Mouse (Mus musculus): ENCODE data around the gene Gnb1l. TPM values are rescaled to one million over a fixed set of nuclear protein-coding genes. Genes with fewer than 3 reads are reported as not detected.
A peak's percentile ranks its signal among the peaks of the same experiment; 100 is the strongest.

The Gnb1l gene
- total and polyA plus RNA-seq, 2 experiments from 2014 or later, result 2.2 to 8.5 TPM

DNA sequence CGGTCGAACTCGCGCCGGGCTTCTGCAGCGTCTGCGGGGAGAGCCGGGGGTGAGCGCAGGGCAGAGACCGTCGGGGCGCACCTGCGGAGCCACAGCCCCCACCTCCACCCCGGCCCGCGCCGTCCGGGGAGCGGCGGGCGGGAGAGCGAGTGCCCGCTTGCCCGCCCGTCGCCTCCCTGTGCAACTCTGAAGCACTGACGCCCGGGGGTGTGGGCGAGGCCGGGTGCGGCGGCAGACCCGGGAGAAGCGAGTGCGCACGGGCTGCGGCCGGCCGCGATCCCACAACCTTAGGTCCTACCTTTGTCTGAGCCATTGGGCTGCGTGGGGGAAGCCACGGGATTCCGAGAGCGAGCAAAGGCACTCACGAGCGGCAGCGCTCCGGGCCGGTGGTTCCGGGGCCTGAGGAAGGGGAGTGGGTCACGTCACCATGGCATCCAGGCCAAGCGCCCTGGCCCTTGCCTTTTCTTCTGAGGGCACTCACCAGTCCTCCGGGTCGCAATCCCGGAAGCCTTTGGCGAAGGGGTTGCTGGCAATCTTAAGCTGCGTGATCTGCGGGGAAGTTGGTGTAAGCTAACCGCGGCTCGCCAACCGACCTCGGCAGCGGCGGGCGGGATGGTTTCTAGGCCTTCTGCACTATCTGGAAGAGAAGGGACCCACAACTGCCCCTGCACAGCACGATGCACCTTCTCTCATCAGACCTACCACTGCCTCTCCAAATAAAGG, 84.1 kb downstream of the Gnb1l start:
- peak overlapping the region; percentile 45 for H3K4me3 ChIP-seq (ENCODE audit: low read depth, low read length)
- peak overlapping the region; percentile 66 for H3K4me2 ChIP-seq (ENCODE audit: low read depth, low read length)
- 6% methylated on average over 64 of the region's 67 CpGs for WGBS
- TF ChIP-seq EP300 (IDR thresholded peaks at IDR 0.05; ENCODE audit: low read depth), result no peak
- TF ChIP-seq CTCF (IDR thresholded peaks at IDR 0.05; ENCODE audit: low read depth), result no peak
- H3K9me3 ChIP-seq (replicated peaks; ENCODE audit: control insufficient read depth, low read length), result no peaks in the 10 kb centered on the region
- no peak overlapping the region for H3K27ac ChIP-seq (ENCODE audit: low read depth)
- H3K9ac ChIP-seq (replicated peaks; ENCODE audit: low read depth, low read length), result no peak overlapping the region
- DNase-seq (ENCODE audit: low spot score) (no peak), ATAC-seq (ENCODE audit: insufficient read depth, low read depth) (no peak)
- H3K27me3 ChIP-seq (ENCODE audit: control insufficient read depth, insufficient read depth, low read length), result peaks cover 95% of the 10 kb centered on the region
- H3K36me3 ChIP-seq (replicated peaks; ENCODE audit: control insufficient read depth, insufficient read depth, low read length), result no peaks in the 10 kb centered on the region
- H3K4me1 ChIP-seq (ENCODE audit: control insufficient read depth, insufficient read depth), result peaks cover 15% of the 10 kb centered on the region

DNA sequence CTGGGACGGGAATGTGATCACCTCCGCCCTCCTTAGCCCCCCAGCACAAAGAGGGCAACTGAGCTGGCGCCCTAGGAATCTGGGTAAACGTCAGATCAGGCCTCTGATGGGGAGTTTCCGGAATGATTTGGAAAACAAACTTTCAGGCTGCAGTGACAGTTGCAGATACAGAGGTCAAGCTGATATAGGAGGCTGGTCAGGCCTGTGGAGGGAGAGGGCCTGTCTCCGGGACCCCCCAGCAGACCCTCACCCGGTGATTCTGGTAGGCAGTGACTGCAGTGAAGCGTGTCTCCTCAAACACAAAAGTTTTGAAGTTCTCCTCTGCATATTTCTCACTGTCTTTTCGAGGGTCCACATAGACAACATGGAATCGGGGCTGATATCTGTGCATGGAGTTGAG, 84.7 kb downstream of the Gnb1l start:
- no peak overlapping the region for H3K9ac ChIP-seq (replicated peaks; ENCODE audit: low read depth, low read length)

DNA sequence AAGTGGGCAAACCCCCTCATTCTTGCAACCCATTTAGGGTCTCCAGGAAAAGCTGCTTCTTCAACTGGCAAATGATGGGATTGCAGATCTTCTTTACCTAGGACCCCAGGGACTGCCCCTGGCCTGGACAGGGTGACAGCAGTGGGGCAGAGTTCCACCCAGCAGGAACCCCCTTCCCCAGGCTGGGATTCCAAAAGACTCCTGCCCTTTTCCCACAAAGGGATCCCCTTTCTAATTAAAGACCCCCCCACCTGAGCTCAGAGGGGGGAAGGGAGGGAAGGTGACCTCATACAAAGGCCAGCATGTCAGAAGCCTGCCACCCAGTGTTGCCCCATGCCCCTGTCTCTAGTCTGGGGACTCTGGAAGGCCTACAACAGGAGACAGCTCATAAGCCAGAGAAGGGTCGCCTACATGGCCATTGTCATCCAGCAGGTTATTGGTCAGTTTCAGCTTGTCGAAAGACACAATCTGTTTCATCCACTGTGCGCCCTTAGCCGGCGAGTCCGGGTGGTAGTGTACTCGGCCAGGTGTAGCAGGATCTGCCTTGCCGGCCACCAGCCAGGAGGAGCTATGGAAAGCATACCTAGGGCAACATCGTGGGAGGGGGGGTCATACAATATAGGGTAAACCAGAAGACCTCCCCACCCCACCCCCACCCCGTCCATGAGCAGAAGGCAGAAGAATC, 85.3 kb downstream of the Gnb1l start:
- TF ChIP-seq EP300 (IDR thresholded peaks at IDR 0.05; ENCODE audit: low read depth) (no peak), CTCF (IDR thresholded peaks at IDR 0.05; ENCODE audit: low read depth) (no peak)
- no peak for ATAC-seq (ENCODE audit: insufficient read depth, low read depth)
- H3K4me2 ChIP-seq (ENCODE audit: low read depth, low read length), result no peak overlapping the region
- peaks cover 15% of the 10 kb centered on the region for H3K4me1 ChIP-seq (ENCODE audit: control insufficient read depth, insufficient read depth)
- H3K27me3 ChIP-seq (ENCODE audit: control insufficient read depth, insufficient read depth, low read length), result peaks cover 96% of the 10 kb centered on the region
- H3K27ac ChIP-seq (ENCODE audit: low read depth), result no peak overlapping the region
- H3K36me3 ChIP-seq (replicated peaks; ENCODE audit: control insufficient read depth, insufficient read depth, low read length), result no peaks in the 10 kb centered on the region
- no peak overlapping the region for H3K4me3 ChIP-seq (ENCODE audit: low read depth, low read length)
- no peak overlapping the region for H3K9ac ChIP-seq (replicated peaks; ENCODE audit: low read depth, low read length)
- 70% methylated on average over 10 of the region's 10 CpGs for WGBS
- no peak for DNase-seq (ENCODE audit: low spot score)
- H3K9me3 ChIP-seq (replicated peaks; ENCODE audit: control insufficient read depth, low read length), result no peaks in the 10 kb centered on the region

More for the DNA sequence above, 84.7 kb downstream of the Gnb1l start:
- H3K4me2 ChIP-seq (ENCODE audit: low read depth, low read length), result no peak overlapping the region
- no peak overlapping the region for H3K27ac ChIP-seq (ENCODE audit: low read depth)
- H3K36me3 ChIP-seq (replicated peaks; ENCODE audit: control insufficient read depth, insufficient read depth, low read length), result no peaks in the 10 kb centered on the region
- peaks cover 95% of the 10 kb centered on the region for H3K27me3 ChIP-seq (ENCODE audit: control insufficient read depth, insufficient read depth, low read length)
- no peak for ATAC-seq (ENCODE audit: insufficient read depth, low read depth)
- DNase-seq (ENCODE audit: low spot score), result no peak
- TF ChIP-seq CTCF (IDR thresholded peaks at IDR 0.05; ENCODE audit: low read depth), result no peak
- TF ChIP-seq EP300 (IDR thresholded peaks at IDR 0.05; ENCODE audit: low read depth), result no peak
- H3K4me1 ChIP-seq (ENCODE audit: control insufficient read depth, insufficient read depth), result peaks cover 15% of the 10 kb centered on the region
- WGBS, result 53% methylated on average over 10 of the region's 10 CpGs
- no peaks in the 10 kb centered on the region for H3K9me3 ChIP-seq (replicated peaks; ENCODE audit: control insufficient read depth, low read length)
- H3K4me3 ChIP-seq (ENCODE audit: low read depth, low read length), result no peak overlapping the region

DNA sequence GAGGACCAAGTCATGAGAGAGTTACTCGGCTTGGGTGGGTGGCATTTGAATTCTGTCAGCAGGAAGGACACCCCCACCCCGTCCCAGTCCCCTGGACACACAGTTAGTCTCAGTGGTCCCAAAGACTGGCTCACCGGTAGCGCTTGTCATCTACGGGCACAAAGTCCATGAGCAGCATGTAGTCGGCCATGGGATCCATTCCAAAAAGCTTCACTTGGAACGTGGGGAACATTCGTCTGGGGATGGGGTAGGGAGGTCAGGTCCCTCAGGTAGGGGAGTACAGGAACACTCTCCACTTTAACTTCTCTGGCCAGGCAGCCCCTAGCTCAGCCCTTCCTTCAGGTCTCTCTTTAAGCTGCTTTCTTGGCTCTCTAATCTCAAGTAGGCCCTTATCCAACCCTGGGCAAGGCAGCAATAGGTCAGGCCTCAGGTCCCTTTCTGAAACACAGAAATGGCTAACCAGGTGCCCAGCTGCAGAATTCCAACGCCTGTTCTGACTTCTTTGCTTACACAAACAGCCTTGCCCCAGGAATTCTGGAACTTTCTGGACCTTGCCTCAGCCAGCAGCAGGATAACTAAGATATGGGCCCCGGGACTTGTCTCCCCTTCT, 86.5 kb downstream of the Gnb1l start:
- ATAC-seq (ENCODE audit: insufficient read depth, low read depth) (no peak), DNase-seq (ENCODE audit: low spot score) (no peak)
- H3K4me3 ChIP-seq (ENCODE audit: low read depth, low read length), result no peak overlapping the region
- no peak overlapping the region for H3K27ac ChIP-seq (ENCODE audit: low read depth)
- 69% methylated on average over 10 of the region's 10 CpGs for WGBS
- H3K4me2 ChIP-seq (ENCODE audit: low read depth, low read length), result no peak overlapping the region
- H3K4me1 ChIP-seq (ENCODE audit: control insufficient read depth, insufficient read depth), result peaks cover 15% of the 10 kb centered on the region
- TF ChIP-seq EP300 (IDR thresholded peaks at IDR 0.05; ENCODE audit: low read depth), result no peak
- TF ChIP-seq CTCF (IDR thresholded peaks at IDR 0.05; ENCODE audit: low read depth), result no peak
- peaks cover 99% of the 10 kb centered on the region for H3K27me3 ChIP-seq (ENCODE audit: control insufficient read depth, insufficient read depth, low read length)
- no peak overlapping the region for H3K9ac ChIP-seq (replicated peaks; ENCODE audit: low read depth, low read length)
- H3K9me3 ChIP-seq (replicated peaks; ENCODE audit: control insufficient read depth, low read length), result no peaks in the 10 kb centered on the region
- no peaks in the 10 kb centered on the region for H3K36me3 ChIP-seq (replicated peaks; ENCODE audit: control insufficient read depth, insufficient read depth, low read length)

DNA sequence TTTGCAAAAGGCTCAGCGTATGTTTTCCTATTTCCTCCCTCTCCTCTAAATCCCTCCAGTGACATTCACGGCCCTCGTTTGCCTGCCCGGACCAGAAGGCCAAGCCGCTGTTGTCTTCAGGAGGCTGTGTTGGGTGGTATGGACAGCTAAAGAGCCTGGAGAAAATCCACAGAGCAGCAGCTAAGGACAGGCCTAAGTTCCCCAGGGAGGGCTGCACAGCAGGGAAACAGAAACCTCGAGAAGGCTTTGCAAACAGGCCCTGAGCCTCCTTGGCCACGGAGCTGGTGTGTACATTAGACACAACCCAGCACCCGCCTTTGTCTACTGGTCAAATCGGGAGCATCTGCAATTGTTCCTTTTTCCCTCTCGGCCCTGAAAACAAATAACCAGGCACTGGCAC, 87.2 kb downstream of the Gnb1l start:
- Histone ChIP-seq H3K9me3 (replicated peaks; ENCODE audit: control insufficient read depth, low read length) (no peaks in the 10 kb centered on the region), H3K4me3 (ENCODE audit: low read depth, low read length) (peak overlapping the region; percentile 51), H3K4me1 (ENCODE audit: control insufficient read depth, insufficient read depth) (peaks cover 20% of the 10 kb centered on the region), H3K27ac (ENCODE audit: low read depth) (no peak overlapping the region), H3K36me3 (replicated peaks; ENCODE audit: control insufficient read depth, insufficient read depth, low read length) (no peaks in the 10 kb centered on the region), H3K4me2 (ENCODE audit: low read depth, low read length) (peak overlapping the region; percentile 73; the same call in 1 of the 2 replicates), H3K9ac (replicated peaks; ENCODE audit: low read depth, low read length) (no peak overlapping the region), H3K27me3 (ENCODE audit: control insufficient read depth, insufficient read depth, low read length) (peaks cover 99% of the 10 kb centered on the region)
- TF ChIP-seq EP300 (IDR thresholded peaks at IDR 0.05; ENCODE audit: low read depth), result no peak
- TF ChIP-seq CTCF (IDR thresholded peaks at IDR 0.05; ENCODE audit: low read depth), result no peak
- 47% methylated on average over 10 of the region's 10 CpGs for WGBS
- no peak for ATAC-seq (ENCODE audit: insufficient read depth, low read depth)
- DNase-seq (ENCODE audit: low spot score), result no peak

Data from heart, postnatal 0 days (tissue).